Mouse (Mus musculus): ENCODE data around the gene Vipas39. TPM values are rescaled to one million over a fixed set of nuclear protein-coding genes. Genes with fewer than 3 reads are reported as not detected.
"Not testable (repeated sequence)": the region's sequence is repeated elsewhere in the genome, so short reads cannot be mapped to it uniquely, and the experiment has no call there.

The Vipas39 gene
- polyA plus RNA-seq, 1 experiment from 2014 or later: 52.2 TPM

- ATAC-seq (ENCODE audit: low FRiP score, low read depth): no peak
- Histone ChIP-seq H3K27me3 (no peaks in the 10 kb centered on the region), H3K4me2 (no peak overlapping the region), H3K9ac (no peak overlapping the region), H3K9me3 (no peaks in the 10 kb centered on the region), H3K36me3 (no peaks in the 10 kb centered on the region), H3K4me1 (replicated peaks) (no peaks in the 10 kb centered on the region), H3K27ac (replicated peaks) (no peak overlapping the region), H3K4me3 (no peak overlapping the region)
- WGBS: 67% methylated on average over 7 of the region's 7 CpGs
Observed at GRCm38 (mm10) chr12:87283706-87284105, 17.6 kb upstream of the Vipas39 start.

- WGBS: 95% methylated on average over 4 of the region's 4 CpGs
- Histone ChIP-seq H3K27ac (replicated peaks) (no peak overlapping the region), H3K4me3 (no peak overlapping the region), H3K9me3 (no peaks in the 10 kb centered on the region), H3K4me1 (replicated peaks) (no peaks in the 10 kb centered on the region), H3K9ac (no peak overlapping the region), H3K27me3 (no peaks in the 10 kb centered on the region), H3K4me2 (no peak overlapping the region), H3K36me3 (no peaks in the 10 kb centered on the region)
- ATAC-seq (ENCODE audit: low FRiP score, low read depth): no peak
Observed at GRCm38 (mm10) chr12:87282743-87283142, 16.7 kb upstream of the Vipas39 start.

DNA sequence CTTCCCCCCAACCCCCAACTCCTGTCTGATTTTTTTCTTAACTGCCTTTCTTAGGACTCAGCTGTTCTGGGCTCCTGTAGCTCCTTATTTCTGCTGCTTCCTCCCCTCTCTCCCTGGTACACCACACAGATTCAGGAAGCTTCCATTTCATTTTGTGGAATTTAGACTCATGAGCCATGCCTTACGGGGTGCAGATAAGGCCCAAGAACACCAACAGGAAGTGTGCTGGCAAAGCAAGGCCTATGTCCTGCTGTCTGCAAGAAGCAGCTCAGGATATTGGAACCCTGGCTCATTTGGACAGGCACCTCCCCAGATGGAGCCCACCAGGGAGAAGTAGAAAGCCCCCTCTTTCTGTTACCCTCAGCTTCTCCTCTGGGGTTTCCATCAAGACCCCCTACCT lies 15.7 kb upstream of the Vipas39 start:
- no peaks in the 10 kb centered on the region for H3K4me1 ChIP-seq (replicated peaks)
- H3K27me3 ChIP-seq: no peaks in the 10 kb centered on the region
- H3K4me2 ChIP-seq: no peak overlapping the region
- no peak overlapping the region for H3K4me3 ChIP-seq
- no peaks in the 10 kb centered on the region for H3K36me3 ChIP-seq
- no peak overlapping the region for H3K9ac ChIP-seq
- WGBS: 93% methylated on average over 1 of the region's 1 CpGs
- ATAC-seq (ENCODE audit: low FRiP score, low read depth): no peak
- H3K9me3 ChIP-seq: no peaks in the 10 kb centered on the region
- no peak overlapping the region for H3K27ac ChIP-seq (replicated peaks)

DNA sequence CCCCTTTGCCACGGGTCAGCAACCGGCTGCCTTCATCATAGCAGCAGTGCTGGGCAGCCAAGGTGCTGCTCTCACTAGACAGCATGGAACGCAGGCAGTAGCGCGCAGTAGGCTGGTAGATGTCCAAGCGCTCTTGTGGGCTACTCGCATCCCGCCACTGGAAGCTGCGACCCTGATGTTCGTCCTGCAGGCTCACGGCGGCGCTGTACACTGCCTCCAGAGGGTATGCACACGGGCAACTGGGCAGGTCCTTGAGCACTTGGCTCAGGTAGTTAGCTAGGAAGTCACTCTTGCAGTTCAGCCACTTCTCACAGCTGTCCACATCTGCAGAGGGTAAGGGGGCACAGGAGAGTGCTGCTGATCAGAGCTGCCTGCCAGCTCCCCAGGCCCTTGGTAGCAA lies 13.8 kb upstream of the Vipas39 start:
- WGBS: 51% methylated on average over 14 of the region's 14 CpGs
- H3K4me1 ChIP-seq (replicated peaks): no peaks in the 10 kb centered on the region
- H3K4me3 ChIP-seq: no peak overlapping the region
- no peak for ATAC-seq (ENCODE audit: low FRiP score, low read depth)
- no peak overlapping the region for H3K27ac ChIP-seq (replicated peaks)
- no peak overlapping the region for H3K9ac ChIP-seq
- H3K27me3 ChIP-seq: no peaks in the 10 kb centered on the region
- no peak overlapping the region for H3K4me2 ChIP-seq
- H3K36me3 ChIP-seq: peaks cover 8% of the 10 kb centered on the region
- no peaks in the 10 kb centered on the region for H3K9me3 ChIP-seq

- peaks cover 10% of the 10 kb centered on the region for H3K36me3 ChIP-seq
- no peaks in the 10 kb centered on the region for H3K9me3 ChIP-seq
- no peak overlapping the region for H3K4me2 ChIP-seq
- H3K4me3 ChIP-seq: no peak overlapping the region
- H3K9ac ChIP-seq: no peak overlapping the region
- WGBS: 59% methylated on average over 3 of the region's 3 CpGs
- ATAC-seq (ENCODE audit: low FRiP score, low read depth): peak; percentile 21; the same call in 1 of the 2 replicates
- H3K27me3 ChIP-seq: no peaks in the 10 kb centered on the region
- no peaks in the 10 kb centered on the region for H3K4me1 ChIP-seq (replicated peaks)
- H3K27ac ChIP-seq (replicated peaks): no peak overlapping the region
Observed at GRCm38 (mm10) chr12:87279350-87279749, 13.3 kb upstream of the Vipas39 start.

DNA sequence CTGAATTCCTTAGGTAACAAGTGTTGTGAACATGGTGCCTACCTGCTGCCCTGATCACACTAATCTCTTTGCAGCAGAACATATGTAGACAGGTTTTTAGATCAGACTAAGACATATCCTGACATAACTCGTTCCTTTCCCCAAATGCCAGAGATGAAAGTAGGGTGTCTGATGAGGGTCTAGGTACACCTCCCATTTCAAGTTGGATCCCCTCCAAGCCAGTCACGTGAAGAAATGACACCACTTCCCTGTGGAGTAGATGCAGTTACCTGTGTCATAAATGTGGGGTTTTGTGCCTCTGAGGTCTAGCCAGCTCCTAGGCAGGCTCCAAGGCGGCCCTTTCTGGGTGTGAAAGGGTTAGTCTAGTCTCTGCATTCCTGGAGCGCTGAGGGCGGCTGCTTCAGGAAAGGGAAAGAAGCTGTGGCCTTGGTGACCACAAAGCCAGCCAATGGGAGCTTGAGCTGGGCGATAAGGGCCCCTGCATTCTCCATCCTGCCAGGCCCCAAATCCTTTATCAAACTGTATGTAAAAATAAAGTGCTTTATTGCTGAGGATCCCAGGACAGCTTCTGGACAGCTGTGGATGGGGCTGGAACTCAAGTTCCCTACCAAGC lies 12.2 kb upstream of the Vipas39 start:
- Histone ChIP-seq H3K4me1 (replicated peaks) (no peaks in the 10 kb centered on the region), H3K4me3 (no peak overlapping the region), H3K36me3 (peaks cover 20% of the 10 kb centered on the region), H3K4me2 (peak overlapping the region; percentile 26; the same call in 1 of the 2 replicates), H3K9ac (no peak overlapping the region), H3K27ac (replicated peaks) (no peak overlapping the region), H3K27me3 (no peaks in the 10 kb centered on the region), H3K9me3 (no peaks in the 10 kb centered on the region)
- 20% methylated on average over 6 of the region's 6 CpGs for WGBS
- ATAC-seq (ENCODE audit: low FRiP score, low read depth): no peak

DNA sequence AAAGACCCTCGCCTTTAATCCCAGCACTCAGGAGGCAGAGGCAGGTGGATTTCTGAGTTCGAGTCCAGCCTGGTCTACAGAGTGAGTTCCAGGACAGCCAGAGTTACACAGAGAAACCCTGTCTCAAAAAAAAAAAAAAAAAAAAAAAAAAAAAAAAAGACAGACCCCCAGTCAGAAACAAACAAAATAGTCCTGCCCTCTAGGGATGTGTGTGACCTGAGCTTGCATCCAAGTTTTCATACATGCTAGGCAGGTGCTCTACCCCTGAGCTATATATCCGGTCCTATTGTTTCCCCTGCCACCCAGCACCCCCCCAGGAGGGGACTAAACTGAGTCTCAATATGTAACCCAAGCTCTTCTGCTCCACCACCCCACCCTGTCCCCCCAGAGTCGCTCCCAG lies 11.2 kb upstream of the Vipas39 start:
- not testable (repeated sequence) for H3K27ac ChIP-seq (replicated peaks); H3K4me3 ChIP-seq; H3K9ac ChIP-seq; H3K4me2 ChIP-seq; H3K9me3 ChIP-seq; H3K27me3 ChIP-seq; ATAC-seq (ENCODE audit: low FRiP score, low read depth); H3K4me1 ChIP-seq (replicated peaks)
- peaks cover 29% of the 10 kb centered on the region for H3K36me3 ChIP-seq
- WGBS: 83% methylated on average over 4 of the region's 4 CpGs

- ATAC-seq (ENCODE audit: low FRiP score, low read depth): no peak
- no peak overlapping the region for H3K4me2 ChIP-seq
- no peaks in the 10 kb centered on the region for H3K4me1 ChIP-seq (replicated peaks)
- WGBS: 90% methylated on average over 9 of the region's 9 CpGs
- no peak overlapping the region for H3K4me3 ChIP-seq
- H3K27ac ChIP-seq (replicated peaks): no peak overlapping the region
- no peaks in the 10 kb centered on the region for H3K27me3 ChIP-seq
- H3K9ac ChIP-seq: no peak overlapping the region
- H3K36me3 ChIP-seq: peaks cover 51% of the 10 kb centered on the region
- no peaks in the 10 kb centered on the region for H3K9me3 ChIP-seq
Observed at GRCm38 (mm10) chr12:87274853-87275831, 9.1 kb upstream of the Vipas39 start.

DNA sequence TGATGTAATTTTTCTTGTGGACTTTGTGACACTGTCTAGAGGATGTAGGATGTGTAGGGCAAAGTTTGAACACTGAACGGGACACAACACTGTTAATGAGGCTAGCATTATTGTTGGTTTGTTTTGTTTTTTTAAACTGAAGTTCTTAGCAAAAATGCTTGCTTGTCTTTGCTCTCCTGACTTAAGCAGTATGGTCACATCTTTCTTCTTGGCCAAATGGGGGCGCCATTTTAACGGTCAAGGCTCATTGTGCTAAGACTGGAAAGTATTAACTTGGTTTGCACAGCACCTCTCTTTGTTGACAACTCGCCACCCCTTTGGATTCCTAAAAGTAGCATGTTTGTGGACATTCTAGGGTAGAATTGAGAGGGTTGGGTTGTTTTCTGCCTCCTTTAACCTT lies 1.6 kb upstream of the Vipas39 start:
- Histone ChIP-seq H3K4me1 (replicated peaks) (peaks cover 25% of the 10 kb centered on the region), H3K4me3 (peak overlapping the region; percentile 74), H3K27ac (replicated peaks) (no peak overlapping the region), H3K9ac (peak overlapping the region; percentile 87; the same call in 1 of the 2 replicates), H3K4me2 (peak overlapping the region; percentile 82), H3K27me3 (no peaks in the 10 kb centered on the region), H3K36me3 (peaks cover 45% of the 10 kb centered on the region), H3K9me3 (no peaks in the 10 kb centered on the region)
- no peak for ATAC-seq (ENCODE audit: low FRiP score, low read depth)
- WGBS: 26% methylated on average over 4 of the region's 4 CpGs

DNA sequence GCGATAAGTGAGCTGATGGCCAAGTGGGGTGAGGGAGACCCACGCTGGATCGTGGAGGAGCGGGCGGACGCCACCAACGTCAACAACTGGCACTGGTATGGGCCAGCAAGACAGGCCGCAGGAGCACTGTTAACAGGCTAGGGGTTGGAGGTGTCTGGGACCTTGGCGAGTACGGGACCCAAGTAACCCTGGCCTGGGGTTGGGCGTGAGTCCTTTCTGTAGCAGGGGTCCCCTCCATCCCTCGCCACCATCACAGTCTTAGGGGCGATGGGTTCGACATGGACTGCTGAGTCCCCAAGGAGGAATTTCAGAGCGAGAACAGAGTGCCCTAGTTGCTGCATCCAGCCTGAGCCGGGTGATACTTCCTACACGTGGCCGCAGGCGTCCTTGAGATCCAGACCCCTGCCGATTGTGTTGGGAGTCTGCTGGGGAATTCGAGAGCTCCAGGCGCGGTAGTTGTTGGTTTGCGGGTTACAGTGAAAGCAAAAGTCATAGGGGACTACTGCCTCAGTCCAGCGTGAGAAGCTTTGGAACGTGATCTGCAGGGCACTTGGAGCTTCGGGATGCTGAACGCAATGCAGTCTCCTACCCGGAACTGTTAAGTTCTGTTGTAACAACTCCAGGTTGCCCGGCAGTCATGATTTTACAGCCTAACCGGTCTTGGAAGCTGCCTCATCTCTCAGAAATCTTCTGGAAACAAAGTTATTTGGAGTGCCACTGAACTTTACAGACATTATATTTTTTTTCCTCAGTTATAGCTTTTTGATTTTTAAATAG lies 959 bp upstream of the Vipas39 start:
- Histone ChIP-seq H3K9me3 (no peaks in the 10 kb centered on the region), H3K9ac (peak overlapping the region; percentile 87), H3K4me1 (replicated peaks) (peaks cover 25% of the 10 kb centered on the region), H3K27me3 (no peaks in the 10 kb centered on the region), H3K27ac (replicated peaks) (peak overlapping the region; percentile 93), H3K4me3 (peak overlapping the region; percentile 74), H3K36me3 (peaks cover 43% of the 10 kb centered on the region), H3K4me2 (peak overlapping the region; percentile 82)
- under 1% methylated on average over 31 of the region's 31 CpGs for WGBS
- ATAC-seq (ENCODE audit: low FRiP score, low read depth): peak; percentile 76

DNA sequence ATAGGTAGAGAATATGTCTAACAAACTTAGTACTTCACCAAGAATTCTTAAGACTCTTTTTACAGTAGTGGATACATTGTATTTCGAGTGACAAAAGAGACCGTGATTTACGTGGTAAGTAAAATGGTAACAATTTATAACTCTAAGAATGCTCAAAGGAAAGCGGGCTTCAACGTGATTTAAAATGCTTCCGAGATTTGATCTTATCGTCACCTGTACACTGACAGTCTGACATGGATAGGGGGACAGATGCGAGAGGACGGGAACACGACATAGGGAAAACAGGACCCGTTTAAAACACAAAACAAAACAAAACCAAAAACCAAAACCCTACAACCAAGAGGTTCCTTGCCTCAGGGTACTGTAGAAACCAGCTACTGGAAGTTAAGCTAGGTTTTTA lies 612 bp downstream of the Vipas39 start:
- Histone ChIP-seq H3K36me3 (peaks cover 39% of the 10 kb centered on the region), H3K27ac (replicated peaks) (peak overlapping the region; percentile 85), H3K9ac (peak overlapping the region; percentile 80), H3K27me3 (no peaks in the 10 kb centered on the region), H3K4me1 (replicated peaks) (peaks cover 25% of the 10 kb centered on the region), H3K9me3 (no peaks in the 10 kb centered on the region), H3K4me3 (peak overlapping the region; percentile 74), H3K4me2 (peak overlapping the region; percentile 54)
- WGBS: 28% methylated on average over 11 of the region's 11 CpGs
- no peak for ATAC-seq (ENCODE audit: low FRiP score, low read depth)

GRCm38 (mm10) chr12:87260562-87260961 lies 5.5 kb downstream of the Vipas39 start:
- 93% methylated on average over 8 of the region's 8 CpGs for WGBS
- H3K27ac ChIP-seq (replicated peaks): no peak overlapping the region
- no peaks in the 10 kb centered on the region for H3K27me3 ChIP-seq
- no peak overlapping the region for H3K9ac ChIP-seq
- H3K4me2 ChIP-seq: no peak overlapping the region
- H3K4me1 ChIP-seq (replicated peaks): peaks cover 11% of the 10 kb centered on the region
- ATAC-seq (ENCODE audit: low FRiP score, low read depth): no peak
- H3K9me3 ChIP-seq: no peaks in the 10 kb centered on the region
- H3K36me3 ChIP-seq: peaks cover 65% of the 10 kb centered on the region
- no peak overlapping the region for H3K4me3 ChIP-seq

All from hindbrain, embryonic 15.5 days (tissue).